Mouse (Mus musculus): Measurements from ENCODE around the gene Vps8. TPM values are rescaled to one million over a fixed set of nuclear protein-coding genes. Genes with fewer than 3 reads are reported as not detected.

Vps8 gene
- polyA plus RNA-seq, 1 experiment from 2014 or later: 3.1 TPM

DNA sequence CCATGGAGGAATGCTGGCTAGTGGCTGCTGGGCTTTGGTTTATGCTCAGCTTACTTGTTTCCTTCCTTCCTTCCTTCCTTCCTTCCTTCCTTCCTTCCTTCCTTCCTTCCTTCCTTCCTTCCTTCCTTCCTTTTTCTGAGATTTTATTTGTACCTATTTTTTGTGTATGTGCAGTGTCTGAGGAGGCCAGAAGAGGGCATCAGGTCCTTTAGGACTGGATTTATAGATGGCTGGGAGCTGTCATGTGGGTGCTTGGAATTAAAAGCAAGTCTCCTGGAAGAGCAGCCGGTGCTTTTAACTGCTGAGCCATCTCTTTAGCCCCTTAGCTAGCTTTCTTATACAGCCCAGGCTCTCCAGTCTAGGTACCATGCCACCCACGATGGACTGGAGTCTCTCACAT, 116.0 kb downstream of the Vps8 start:
- Histone ChIP-seq H3K27ac (ENCODE audit: low read depth) (no peak overlapping the region), H3K9me3 (ENCODE audit: low read length) (no peaks in the 10 kb centered on the region), H3K9ac (replicated peaks) (no peak overlapping the region), H3K27me3 (ENCODE audit: insufficient read depth, low read length) (no peaks in the 10 kb centered on the region), H3K4me2 (ENCODE audit: low read depth, low read length) (no peak overlapping the region), H3K36me3 (replicated peaks; ENCODE audit: insufficient read depth, low read length) (0 out of 2 replicates have a peak, but pooled peaks cover 3% of the 10 kb centered on the region), H3K4me3 (ENCODE audit: low read depth, low read length) (no peak overlapping the region), H3K4me1 (ENCODE audit: insufficient read depth) (peaks cover 7% of the 10 kb centered on the region; the same call in 1 of the 2 replicates)
- DNase-seq (no peak), ATAC-seq (no peak)
- TF ChIP-seq CTCF (IDR thresholded peaks at IDR 0.05; ENCODE audit: low read depth) (peak; percentile 36; the same call in 1 of the 2 replicates), EP300 (IDR thresholded peaks at IDR 0.05; ENCODE audit: low read depth) (no peak)
- WGBS (ENCODE audit: insufficient replicate concordance): 65% methylated on average over 2 of the region's 2 CpGs

DNA sequence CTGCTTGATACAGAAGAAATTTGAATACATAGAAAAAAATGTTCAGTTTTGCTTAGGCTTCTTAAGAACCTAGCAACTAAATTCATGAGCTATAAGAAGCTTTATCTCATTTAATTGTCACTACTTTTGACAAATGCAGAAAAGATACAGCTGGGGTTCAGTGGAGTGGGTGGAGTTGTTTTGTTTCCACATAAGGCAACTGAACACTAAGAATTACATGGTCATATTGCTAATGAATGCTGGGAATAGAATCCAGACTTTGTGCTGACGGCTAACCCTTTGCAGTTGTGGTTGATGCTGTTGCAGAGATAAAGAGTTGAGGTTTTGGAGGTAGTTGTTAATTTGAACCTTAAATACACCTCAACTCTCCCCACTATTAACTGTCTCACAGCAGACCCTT, 119.6 kb downstream of the Vps8 start:
- Histone ChIP-seq H3K4me3 (ENCODE audit: low read depth, low read length) (no peak overlapping the region), H3K4me1 (ENCODE audit: insufficient read depth) (no peaks in the 10 kb centered on the region), H3K27me3 (ENCODE audit: insufficient read depth, low read length) (no peaks in the 10 kb centered on the region), H3K27ac (ENCODE audit: low read depth) (no peak overlapping the region), H3K9me3 (ENCODE audit: low read length) (no peaks in the 10 kb centered on the region), H3K36me3 (replicated peaks; ENCODE audit: insufficient read depth, low read length) (0 out of 2 replicates have a peak, but pooled peaks cover 3% of the 10 kb centered on the region), H3K9ac (replicated peaks) (no peak overlapping the region), H3K4me2 (ENCODE audit: low read depth, low read length) (no peak overlapping the region)
- WGBS (ENCODE audit: insufficient replicate concordance): 68% methylated on average over 1 of the region's 1 CpGs
- DNase-seq (no peak), ATAC-seq (no peak)
- no peak for TF ChIP-seq EP300 (IDR thresholded peaks at IDR 0.05; ENCODE audit: low read depth)
- TF ChIP-seq CTCF (IDR thresholded peaks at IDR 0.05; ENCODE audit: low read depth): no peak

DNA sequence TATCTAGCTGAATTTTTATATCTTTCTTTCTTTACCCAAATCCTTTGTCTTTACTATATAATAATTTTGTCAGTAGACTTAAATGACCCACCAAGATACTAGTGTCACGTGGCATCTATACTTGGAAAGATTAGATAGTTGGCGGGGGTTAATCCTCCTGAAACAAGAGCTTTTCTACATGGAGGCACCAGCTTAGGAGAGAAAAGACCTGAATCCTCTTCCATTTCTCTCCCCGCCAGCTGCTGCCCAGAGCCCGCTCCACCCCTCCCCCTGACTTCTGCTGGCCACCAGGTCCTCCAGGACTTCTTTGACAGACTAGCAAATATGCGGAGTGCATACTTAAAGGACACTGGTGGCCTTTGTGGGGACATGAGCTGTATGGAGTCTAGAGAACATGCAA, 124.5 kb downstream of the Vps8 start:
- no peak for ATAC-seq
- H3K9ac ChIP-seq (replicated peaks): no peak overlapping the region
- no peak overlapping the region for H3K27ac ChIP-seq (ENCODE audit: low read depth)
- no peaks in the 10 kb centered on the region for H3K9me3 ChIP-seq (ENCODE audit: low read length)
- TF ChIP-seq EP300 (IDR thresholded peaks at IDR 0.05; ENCODE audit: low read depth) (no peak), CTCF (IDR thresholded peaks at IDR 0.05; ENCODE audit: low read depth) (no peak)
- WGBS (ENCODE audit: insufficient replicate concordance): 86% methylated on average over 5 of the region's 5 CpGs
- no peak overlapping the region for H3K4me3 ChIP-seq (ENCODE audit: low read depth, low read length)
- H3K4me1 ChIP-seq (ENCODE audit: insufficient read depth): no peaks in the 10 kb centered on the region
- no peak for DNase-seq
- no peaks in the 10 kb centered on the region for H3K27me3 ChIP-seq (ENCODE audit: insufficient read depth, low read length)
- no peaks in the 10 kb centered on the region for H3K36me3 ChIP-seq (replicated peaks; ENCODE audit: insufficient read depth, low read length)
- H3K4me2 ChIP-seq (ENCODE audit: low read depth, low read length): no peak overlapping the region

DNA sequence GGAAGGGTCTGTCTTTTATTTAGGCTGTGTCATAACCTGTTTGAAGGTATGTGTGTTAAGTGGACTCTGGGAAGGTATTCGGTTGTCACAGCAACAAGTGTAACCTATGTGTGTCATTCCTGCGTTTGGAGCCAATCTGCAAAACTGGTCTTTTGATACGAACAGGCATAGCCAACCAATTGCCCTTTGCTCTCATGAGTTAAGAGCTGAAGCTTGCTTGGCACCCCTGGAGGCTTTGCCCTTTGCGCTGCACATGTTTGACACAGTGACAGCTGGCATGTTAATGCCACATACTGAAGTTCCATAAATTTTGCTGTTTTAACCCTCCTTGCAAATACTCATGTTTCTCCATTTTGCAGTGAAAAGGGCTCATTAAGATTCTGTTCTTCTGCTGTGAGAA, 126.8 kb downstream of the Vps8 start:
- WGBS (ENCODE audit: insufficient replicate concordance): 88% methylated on average over 4 of the region's 4 CpGs
- Histone ChIP-seq H3K4me2 (ENCODE audit: low read depth, low read length) (no peak overlapping the region), H3K36me3 (replicated peaks; ENCODE audit: insufficient read depth, low read length) (no peaks in the 10 kb centered on the region), H3K9ac (replicated peaks) (no peak overlapping the region), H3K27me3 (ENCODE audit: insufficient read depth, low read length) (no peaks in the 10 kb centered on the region), H3K27ac (ENCODE audit: low read depth) (no peak overlapping the region), H3K4me1 (ENCODE audit: insufficient read depth) (no peaks in the 10 kb centered on the region), H3K9me3 (ENCODE audit: low read length) (no peaks in the 10 kb centered on the region), H3K4me3 (ENCODE audit: low read depth, low read length) (no peak overlapping the region)
- no peak for DNase-seq
- TF ChIP-seq EP300 (IDR thresholded peaks at IDR 0.05; ENCODE audit: low read depth): no peak
- no peak for TF ChIP-seq CTCF (IDR thresholded peaks at IDR 0.05; ENCODE audit: low read depth)
- no peak for ATAC-seq

DNA sequence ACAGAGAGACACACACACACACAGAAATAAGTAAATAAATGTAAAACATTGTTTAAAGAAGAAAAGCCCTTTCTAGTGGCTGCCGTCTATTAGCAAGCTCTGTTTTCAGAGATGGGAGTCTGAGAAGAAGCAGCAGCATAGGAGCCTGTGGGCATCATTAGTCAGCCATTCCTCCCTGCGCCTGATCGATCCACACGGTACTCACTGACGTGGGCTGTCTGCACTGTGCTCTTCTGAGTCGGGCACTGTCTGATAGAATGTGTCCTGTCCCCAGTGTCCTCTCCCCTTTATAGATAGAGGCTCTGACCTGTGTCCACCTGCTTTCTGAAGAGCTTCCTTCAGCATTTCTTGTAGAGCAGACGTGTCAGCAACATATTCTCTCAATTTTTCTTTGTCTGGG, 127.5 kb downstream of the Vps8 start:
- DNase-seq: no peak
- Histone ChIP-seq H3K36me3 (replicated peaks; ENCODE audit: insufficient read depth, low read length) (no peaks in the 10 kb centered on the region; the same call in 1 of the 2 replicates), H3K4me1 (ENCODE audit: insufficient read depth) (no peaks in the 10 kb centered on the region), H3K4me2 (ENCODE audit: low read depth, low read length) (no peak overlapping the region), H3K27ac (ENCODE audit: low read depth) (no peak overlapping the region), H3K9me3 (ENCODE audit: low read length) (no peaks in the 10 kb centered on the region), H3K9ac (replicated peaks) (no peak overlapping the region), H3K4me3 (ENCODE audit: low read depth, low read length) (no peak overlapping the region), H3K27me3 (ENCODE audit: insufficient read depth, low read length) (no peaks in the 10 kb centered on the region)
- 68% methylated on average over 7 of the region's 7 CpGs for WGBS (ENCODE audit: insufficient replicate concordance)
- ATAC-seq: no peak
- TF ChIP-seq CTCF (IDR thresholded peaks at IDR 0.05; ENCODE audit: low read depth) (no peak), EP300 (IDR thresholded peaks at IDR 0.05; ENCODE audit: low read depth) (no peak)

DNA sequence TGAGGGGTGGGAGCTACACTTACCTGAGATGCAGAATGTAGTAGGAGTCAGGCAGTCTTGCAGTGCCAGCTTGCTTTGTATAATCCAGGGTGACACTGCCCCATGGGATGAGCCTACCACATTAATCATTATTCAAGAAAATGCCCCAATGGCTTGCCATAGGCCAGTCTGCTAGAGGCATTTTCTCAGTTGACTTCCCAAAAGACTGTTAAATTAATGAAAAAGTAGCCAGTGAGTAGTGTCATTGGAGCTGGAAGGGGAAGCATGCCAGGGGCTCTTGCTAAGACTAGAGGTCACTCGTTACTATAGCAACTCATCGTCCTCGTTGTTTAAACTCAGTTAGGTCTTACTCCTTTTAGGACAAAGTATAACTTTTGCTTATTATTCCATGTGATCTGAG, 130.6 kb downstream of the Vps8 start:
- no peaks in the 10 kb centered on the region for H3K4me1 ChIP-seq (ENCODE audit: insufficient read depth)
- no peaks in the 10 kb centered on the region for H3K27me3 ChIP-seq (ENCODE audit: insufficient read depth, low read length)
- no peak overlapping the region for H3K4me3 ChIP-seq (ENCODE audit: low read depth, low read length)
- no peaks in the 10 kb centered on the region; the same call in 1 of the 2 replicates for H3K36me3 ChIP-seq (replicated peaks; ENCODE audit: insufficient read depth, low read length)
- DNase-seq (no peak), ATAC-seq (no peak)
- 84% methylated on average over 3 of the region's 3 CpGs for WGBS (ENCODE audit: insufficient replicate concordance)
- no peak for TF ChIP-seq CTCF (IDR thresholded peaks at IDR 0.05; ENCODE audit: low read depth)
- TF ChIP-seq EP300 (IDR thresholded peaks at IDR 0.05; ENCODE audit: low read depth): no peak
- no peak overlapping the region for H3K4me2 ChIP-seq (ENCODE audit: low read depth, low read length)
- H3K27ac ChIP-seq (ENCODE audit: low read depth): no peak overlapping the region
- H3K9ac ChIP-seq (replicated peaks): no peak overlapping the region
- H3K9me3 ChIP-seq (ENCODE audit: low read length): no peaks in the 10 kb centered on the region
